Mouse (Mus musculus): ENCODE measurements around the gene Cracr2a.

The Cracr2a gene

GRCm38 (mm10) chr6:127625135-127625534, 64.0 kb downstream of the Cracr2a start:
- peak; percentile 60 for DNase-seq (ENCODE audit: low read depth)

GRCm38 (mm10) chr6:127627453-127627852, 66.3 kb downstream of the Cracr2a start:
- DNase-seq (ENCODE audit: low read depth), result no peak

GRCm38 (mm10) chr6:127629249-127629648, 68.1 kb downstream of the Cracr2a start:
- DNase-seq (ENCODE audit: low read depth), result no peak

GRCm38 (mm10) chr6:127634858-127635257, 73.7 kb downstream of the Cracr2a start:
- DNase-seq (ENCODE audit: low read depth), result no peak

- DNase-seq (ENCODE audit: low read depth), result no peak
These were observed 74.5 kb downstream of the Cracr2a start for GRCm38 (mm10) chr6:127635462-127636189.

- no peak for DNase-seq (ENCODE audit: low read depth)
These were observed 80.1 kb downstream of the Cracr2a start for GRCm38 (mm10) chr6:127641077-127641801.

- no peak for DNase-seq (ENCODE audit: low read depth)
These were observed 94.8 kb downstream of the Cracr2a start for GRCm38 (mm10) chr6:127655988-127656387.

GRCm38 (mm10) chr6:127657152-127657551, 96.0 kb downstream of the Cracr2a start:
- DNase-seq (ENCODE audit: low read depth), result peak; percentile 59

GRCm38 (mm10) chr6:127659472-127659871, 98.3 kb downstream of the Cracr2a start:
- DNase-seq (ENCODE audit: low read depth), result no peak

- no peak for DNase-seq (ENCODE audit: low read depth)
These were observed 98.8 kb downstream of the Cracr2a start for GRCm38 (mm10) chr6:127659966-127660365.

GRCm38 (mm10) chr6:127661717-127662292, 100.7 kb downstream of the Cracr2a start:
- no peak for DNase-seq (ENCODE audit: low read depth)

- no peak for DNase-seq (ENCODE audit: low read depth)
These were observed 102.1 kb downstream of the Cracr2a start for GRCm38 (mm10) chr6:127663263-127663662.

GRCm38 (mm10) chr6:127669313-127669712, 108.2 kb downstream of the Cracr2a start:
- no peak for DNase-seq (ENCODE audit: low read depth)

GRCm38 (mm10) chr6:127670031-127670430, 108.9 kb downstream of the Cracr2a start:
- no peak for DNase-seq (ENCODE audit: low read depth)

GRCm38 (mm10) chr6:127672071-127672470, 110.9 kb downstream of the Cracr2a start:
- no peak for DNase-seq (ENCODE audit: low read depth)

GRCm38 (mm10) chr6:127676866-127677265, 115.7 kb downstream of the Cracr2a start:
- no peak for DNase-seq (ENCODE audit: low read depth)

- no peak for DNase-seq (ENCODE audit: low read depth)
These were observed 117.2 kb downstream of the Cracr2a start for GRCm38 (mm10) chr6:127678320-127678719.

- no peak for DNase-seq (ENCODE audit: low read depth)
These were observed 117.9 kb downstream of the Cracr2a start for GRCm38 (mm10) chr6:127678998-127679397.

- no peak for DNase-seq (ENCODE audit: low read depth)
These were observed 119.6 kb downstream of the Cracr2a start for GRCm38 (mm10) chr6:127680784-127681183.

GRCm38 (mm10) chr6:127683561-127683960, 122.4 kb downstream of the Cracr2a start:
- DNase-seq (ENCODE audit: low read depth), result peak; percentile 46

- DNase-seq (ENCODE audit: low read depth), result no peak
These were observed 123.8 kb downstream of the Cracr2a start for GRCm38 (mm10) chr6:127684981-127685380.

GRCm38 (mm10) chr6:127687181-127687860, 126.2 kb downstream of the Cracr2a start:
- no peak for DNase-seq (ENCODE audit: low read depth)

Measured in 416B (cell line).